Mouse (Mus musculus): Measurements from ENCODE around the gene Abcg4. TPM values are rescaled to one million over a fixed set of nuclear protein-coding genes. Genes with fewer than 3 reads are reported as not detected.

Abcg4 gene
- total RNA-seq, 2 experiments from 2014 or later, result 1.5 TPM

- DNase-seq (ENCODE audit: low spot score in 2 of 2), result no peak
Measured at GRCm38 (mm10) chr9:44240911-44241310, 47.5 kb downstream of the Abcg4 start.

- no peak for DNase-seq (ENCODE audit: low spot score in 2 of 2)
Measured at GRCm38 (mm10) chr9:44240399-44240798, 48.0 kb downstream of the Abcg4 start, which contains the start of gene Ccdc153. TSS of gene Ccdc153 (plus strand) at chr9:44240676.

GRCm38 (mm10) chr9:44239447-44239846 is 49.0 kb downstream of the Abcg4 start:
- DNase-seq (ENCODE audit: low spot score in 2 of 2), result peak in 1 of 2 experiments; percentile 54

GRCm38 (mm10) chr9:44238501-44239190 is 49.8 kb downstream of the Abcg4 start:
- no peak for DNase-seq (ENCODE audit: low spot score in 2 of 2)

GRCm38 (mm10) chr9:44237128-44237527 is 51.3 kb downstream of the Abcg4 start:
- no peak for DNase-seq (ENCODE audit: low spot score in 2 of 2)

- DNase-seq (ENCODE audit: low spot score in 2 of 2), result no peak
Measured at GRCm38 (mm10) chr9:44236601-44237000, 51.8 kb downstream of the Abcg4 start.

- DNase-seq (ENCODE audit: low spot score in 2 of 2), result peak in 1 of 2 experiments; percentile 55
Measured at GRCm38 (mm10) chr9:44234479-44235427, 53.7 kb downstream of the Abcg4 start.

- DNase-seq (ENCODE audit: low spot score in 2 of 2), result peak; percentile 98
Measured at GRCm38 (mm10) chr9:44233802-44234478, 54.5 kb downstream of the Abcg4 start, which contains the start of gene Cbl. TSS of gene Cbl (minus strand) at chr9:44234049.

GRCm38 (mm10) chr9:44233021-44233801 is 55.2 kb downstream of the Abcg4 start:
- DNase-seq (ENCODE audit: low spot score in 2 of 2), result no peak

- DNase-seq (ENCODE audit: low spot score in 2 of 2), result no peak
Measured at GRCm38 (mm10) chr9:44231609-44232008, 56.8 kb downstream of the Abcg4 start.

- DNase-seq (ENCODE audit: low spot score in 2 of 2), result no peak
Measured at GRCm38 (mm10) chr9:44225993-44226392, 62.4 kb downstream of the Abcg4 start.

Small RNAs within 50 kb of the gene (microRNA-seq; reads per million reads assigned to microRNA genes)
- gene Gm44335, result not detected

Other genes starting within 250 kb of the Abcg4 start
- gene Thy1, start 245.2 kb downstream of the Abcg4 start, total RNA-seq (2021), result 10 to 100 TPM; 21.7 to 33.0 TPM
- 100 to 1,000 TPM in 1 of 2 experiments, 10 to 100 TPM in 1; 96.7 to 121 TPM for gene Usp2, start 221.6 kb downstream of the Abcg4 start, total RNA-seq (2021)
- not detected for gene Mfrp, start 186.9 kb downstream of the Abcg4 start, total RNA-seq (2021)
- gene C1qtnf5, start 181.4 kb downstream of the Abcg4 start, total RNA-seq (2021), result 10 to 100 TPM; 12.9 to 15.0 TPM
- under 1 TPM in 1 of 2 experiments, not detected in 1; 0.10 TPM for gene Gm49380, start 175.1 kb downstream of the Abcg4 start, total RNA-seq (2021)
- 10 to 100 TPM; 22.0 to 22.9 TPM for gene Rnf26, start 175.1 kb downstream of the Abcg4 start, total RNA-seq (2021)
- gene Mcam, start 154.1 kb downstream of the Abcg4 start, total RNA-seq (2021), result 100 to 1,000 TPM; 156 to 169 TPM
- gene Cbl, start 54.6 kb downstream of the Abcg4 start, total RNA-seq (2021), result 10 to 100 TPM; 25.4 to 28.7 TPM
- gene Ccdc153, start 47.9 kb downstream of the Abcg4 start, total RNA-seq (2021), result not detected
- gene Pdzd3, start 37.1 kb downstream of the Abcg4 start, total RNA-seq (2021), result under 1 TPM; 0.37 to 0.39 TPM
- 10 to 100 TPM; 22.7 to 23.0 TPM for gene Nlrx1, start 20.0 kb downstream of the Abcg4 start, total RNA-seq (2021)
- 10 to 100 TPM; 11.2 to 13.7 TPM for gene Hinfp, start 17.1 kb upstream of the Abcg4 start, total RNA-seq (2021)
- gene C2cd2l, start 31.7 kb upstream of the Abcg4 start, total RNA-seq (2021), result 10 to 100 TPM; 10.5 to 12.8 TPM
- 10 to 100 TPM; 18.4 to 18.8 TPM for gene Dpagt1, start 37.4 kb upstream of the Abcg4 start, total RNA-seq (2021)
- 10 to 100 TPM; 80.5 to 93.0 TPM for gene H2afx, start 46.1 kb upstream of the Abcg4 start, total RNA-seq (2021)
- gene Hmbs, start 55.6 kb upstream of the Abcg4 start, total RNA-seq (2021), result 10 to 100 TPM; 33.7 to 34.0 TPM
- 10 to 100 TPM; 25.4 to 27.9 TPM for gene Vps11, start 73.1 kb upstream of the Abcg4 start, total RNA-seq (2021)
- 10 to 100 TPM; 49.2 to 51.3 TPM for gene Hyou1, start 90.9 kb upstream of the Abcg4 start, total RNA-seq (2021)
- gene Slc37a4, start 108.2 kb upstream of the Abcg4 start, total RNA-seq (2021), result 10 to 100 TPM; 58.2 to 68.3 TPM
- 1,000 to 10,000 TPM; 1,491 to 1,513 TPM for gene Rps25, start 118.5 kb upstream of the Abcg4 start, total RNA-seq (2021)
- gene Trappc4, start 119.0 kb upstream of the Abcg4 start, total RNA-seq (2021), result 10 to 100 TPM; 43.2 to 43.5 TPM
- gene Ccdc84, start 130.0 kb upstream of the Abcg4 start, total RNA-seq (2021), result 10 to 100 TPM in 1 of 2 experiments, 1 to 10 TPM in 1; 10.0 to 17.3 TPM
- not detected for gene Foxr1, start 152.5 kb upstream of the Abcg4 start, total RNA-seq (2021)
- under 1 TPM; 0.69 to 0.91 TPM for gene Upk2, start 166.4 kb upstream of the Abcg4 start, total RNA-seq (2021)
- 100 to 1,000 TPM; 126 to 131 TPM for gene Bcl9l, start 194.2 kb upstream of the Abcg4 start, total RNA-seq (2021)

All from gastrocnemius, postnatal 4 days (tissue).